Mouse (Mus musculus) adrenal gland, adult (tissue): ENCODE results near the gene Trim43a.
A peak's percentile ranks its signal among the peaks of the same experiment; 100 is the strongest.
"Not testable (repeated sequence)": the region's sequence is repeated elsewhere in the genome, so short reads cannot be mapped to it uniquely, and the experiment has no call there.

Experiments used
- DNase-seq, 2 experiments: peaks; one replicate each; pipeline ENCODE4 v3.0.0; 2022 to 2023; ENCODE audit warnings: low spot score in 1 of 2; ENCODE audit not compliant: inconsistent age in 2 of 2

The Trim43a gene

DNA sequence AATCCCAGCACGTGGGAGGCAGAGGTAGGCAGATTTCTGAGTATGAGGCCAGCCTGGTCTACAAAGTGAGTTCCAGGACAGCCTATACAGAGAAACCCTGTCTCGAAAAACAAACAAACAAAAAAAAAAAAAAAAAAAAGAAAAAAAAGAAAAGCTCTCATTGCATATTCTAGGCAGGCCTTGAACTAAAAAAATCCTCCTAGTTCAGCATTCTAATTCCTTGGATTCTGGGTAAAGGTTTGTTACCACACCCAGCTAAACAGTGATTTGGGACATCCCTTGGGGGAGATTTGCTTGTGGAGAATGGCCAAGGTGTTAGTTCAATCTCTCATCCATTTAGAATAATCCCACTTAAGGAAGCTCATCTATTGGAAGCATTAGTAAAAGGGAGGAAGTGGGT, at the start of gene Trim43a:
Gene Trim43a (plus strand): TSS at position 301 of the 400 bp plus-strand sequence.
- DNase-seq, result not testable (repeated sequence)

DNA sequence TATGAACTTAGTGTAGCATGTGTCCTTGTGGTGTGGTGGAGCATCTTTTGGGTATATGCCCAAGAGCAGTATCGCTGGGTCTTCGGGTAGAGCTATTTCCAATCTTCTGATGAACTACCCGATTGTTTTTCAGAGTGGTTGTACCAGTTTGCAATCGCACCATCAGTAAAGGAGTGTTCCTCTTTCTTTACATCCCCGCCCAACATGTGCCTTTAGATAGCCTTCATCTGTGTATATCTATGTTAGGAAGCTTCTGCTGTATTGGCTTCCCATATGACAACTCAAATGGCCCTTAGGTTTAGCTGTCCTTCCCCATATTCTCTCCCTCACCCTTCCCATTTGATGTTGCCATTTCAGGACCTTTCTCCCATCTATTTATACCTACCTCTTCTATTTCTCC, 46.6 kb upstream of the Trim43a start:
- DNase-seq, result no peak

DNA sequence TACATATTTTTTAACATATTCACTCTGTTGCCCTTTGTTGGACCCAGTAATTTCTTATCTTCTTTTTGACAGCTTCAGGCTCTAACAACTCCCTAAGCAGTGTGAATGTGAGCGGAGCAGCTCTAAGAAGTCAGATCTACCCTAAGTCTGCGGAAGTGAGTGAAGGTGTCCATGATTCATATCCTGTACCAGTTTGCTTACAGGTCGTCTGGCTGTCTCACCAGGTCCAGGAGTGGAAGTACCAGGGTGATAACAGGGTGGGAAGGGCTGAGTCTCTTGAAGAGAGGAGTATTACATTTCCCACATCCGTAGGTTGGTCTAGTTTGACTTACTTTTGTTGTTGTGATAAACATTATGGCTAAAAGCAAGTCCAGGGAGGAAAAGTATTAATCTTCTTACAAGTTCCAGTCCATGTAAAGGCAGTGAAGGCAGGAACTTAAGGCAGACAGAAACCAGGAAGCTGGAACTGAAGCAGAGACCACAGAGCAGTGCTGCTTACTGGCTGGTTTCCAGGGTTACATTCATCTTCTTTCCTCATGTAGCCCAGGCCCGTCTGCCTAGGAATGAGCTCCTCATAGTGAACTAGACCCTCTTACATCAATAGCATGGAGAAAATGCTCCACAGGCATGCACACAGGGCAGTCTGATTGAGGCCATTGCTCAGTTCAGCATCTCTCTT, 41.0 kb upstream of the Trim43a start:
- DNase-seq, result no peak

DNA sequence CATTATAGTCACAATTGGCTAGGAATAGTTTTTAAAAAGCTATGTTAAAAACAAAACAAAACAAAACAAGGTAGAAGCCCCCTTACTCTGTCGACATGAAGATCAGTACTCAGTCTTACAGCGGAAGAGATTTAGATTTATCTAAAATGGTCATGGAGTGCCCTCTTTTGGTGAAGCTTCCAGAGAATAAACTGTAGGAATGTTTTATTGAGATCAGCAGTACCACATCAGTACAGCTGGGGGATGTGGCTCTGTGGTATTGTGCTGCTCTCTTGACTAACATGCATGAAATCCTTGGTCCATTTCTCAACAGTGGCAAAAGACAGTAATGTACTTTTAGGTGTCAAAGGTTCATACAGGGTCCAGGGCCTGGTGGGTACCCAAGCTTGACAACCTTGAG, 37.9 kb upstream of the Trim43a start:
- DNase-seq, result peak in 1 of 2 experiments; percentile 83

DNA sequence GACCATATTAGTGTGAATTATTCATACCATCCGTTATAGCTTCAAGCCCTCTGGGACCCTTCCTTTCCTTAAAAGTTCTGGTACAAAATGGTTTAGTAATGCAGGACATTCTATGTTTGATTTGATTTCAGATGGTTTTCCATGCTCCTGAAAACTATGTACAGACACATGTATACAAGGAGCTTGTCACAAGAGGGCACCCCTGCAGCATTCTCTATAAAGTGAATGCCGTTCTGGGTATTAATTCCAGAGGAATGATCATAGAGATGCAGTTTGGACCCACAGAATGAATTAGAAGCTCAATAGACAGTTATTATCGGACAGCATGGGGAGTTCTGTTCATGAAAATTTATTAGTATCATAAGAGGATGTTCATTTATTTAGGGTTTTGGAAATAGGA, 35.2 kb upstream of the Trim43a start:
- DNase-seq, result no peak

DNA sequence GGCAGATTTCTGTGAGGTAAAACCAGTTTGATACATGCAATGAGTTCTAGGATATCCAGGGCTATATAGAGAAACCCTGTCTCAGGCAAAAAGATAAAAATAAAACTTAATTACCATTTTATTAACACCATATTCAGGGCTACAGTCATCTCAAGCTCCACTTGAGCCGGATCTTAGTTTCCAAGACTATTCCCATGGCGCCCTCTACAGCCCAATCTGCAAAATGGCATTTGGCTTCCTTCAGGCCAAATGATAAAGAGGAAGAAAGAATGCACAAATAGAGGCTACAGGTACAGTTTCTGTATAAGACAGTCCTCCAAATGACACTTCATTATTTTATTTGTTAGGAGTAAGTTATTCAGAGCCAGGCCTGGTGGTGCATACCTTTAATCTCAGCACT, 34.5 kb upstream of the Trim43a start:
- peak; percentile 39 to 84 for DNase-seq

DNA sequence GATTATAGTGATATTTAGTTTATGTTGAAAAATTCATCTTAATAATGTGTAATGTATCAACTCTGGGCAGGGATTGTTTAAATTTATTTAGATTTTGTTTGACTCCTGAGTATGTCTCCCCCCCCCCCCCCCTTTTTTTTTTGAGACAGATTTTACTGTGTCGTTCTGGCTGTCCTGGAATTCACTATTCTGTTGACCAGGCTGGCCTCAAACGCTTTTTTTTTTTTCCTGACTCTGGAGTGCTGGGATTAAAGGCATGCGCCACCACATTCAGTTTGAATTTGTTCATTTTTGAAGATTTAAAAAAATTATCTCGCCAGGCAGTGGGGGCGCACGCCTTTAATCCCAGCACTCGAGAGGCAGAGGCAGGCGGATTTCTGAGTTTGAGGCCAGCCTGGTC, 34.0 kb upstream of the Trim43a start:
- no peak for DNase-seq

DNA sequence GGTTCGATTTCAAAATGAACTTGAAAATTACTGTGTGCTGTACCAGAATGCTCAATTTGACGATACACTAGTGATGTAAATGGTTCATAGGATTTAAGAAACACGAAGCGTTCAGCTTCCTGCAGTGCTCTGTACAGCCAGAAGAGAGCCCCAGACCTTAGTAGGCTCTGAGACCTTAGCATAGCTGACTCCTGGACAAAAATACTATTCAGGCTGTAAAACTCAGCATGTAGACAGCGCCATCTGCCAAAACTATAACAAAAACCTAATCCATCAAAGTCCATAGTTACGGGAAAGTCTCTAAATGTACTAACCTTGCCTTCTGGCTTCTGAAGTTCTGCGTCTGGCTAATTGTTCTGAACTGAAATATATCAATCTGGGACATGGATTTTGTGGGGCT, 33.4 kb upstream of the Trim43a start:
- DNase-seq, result peak; percentile 33 to 77

DNA sequence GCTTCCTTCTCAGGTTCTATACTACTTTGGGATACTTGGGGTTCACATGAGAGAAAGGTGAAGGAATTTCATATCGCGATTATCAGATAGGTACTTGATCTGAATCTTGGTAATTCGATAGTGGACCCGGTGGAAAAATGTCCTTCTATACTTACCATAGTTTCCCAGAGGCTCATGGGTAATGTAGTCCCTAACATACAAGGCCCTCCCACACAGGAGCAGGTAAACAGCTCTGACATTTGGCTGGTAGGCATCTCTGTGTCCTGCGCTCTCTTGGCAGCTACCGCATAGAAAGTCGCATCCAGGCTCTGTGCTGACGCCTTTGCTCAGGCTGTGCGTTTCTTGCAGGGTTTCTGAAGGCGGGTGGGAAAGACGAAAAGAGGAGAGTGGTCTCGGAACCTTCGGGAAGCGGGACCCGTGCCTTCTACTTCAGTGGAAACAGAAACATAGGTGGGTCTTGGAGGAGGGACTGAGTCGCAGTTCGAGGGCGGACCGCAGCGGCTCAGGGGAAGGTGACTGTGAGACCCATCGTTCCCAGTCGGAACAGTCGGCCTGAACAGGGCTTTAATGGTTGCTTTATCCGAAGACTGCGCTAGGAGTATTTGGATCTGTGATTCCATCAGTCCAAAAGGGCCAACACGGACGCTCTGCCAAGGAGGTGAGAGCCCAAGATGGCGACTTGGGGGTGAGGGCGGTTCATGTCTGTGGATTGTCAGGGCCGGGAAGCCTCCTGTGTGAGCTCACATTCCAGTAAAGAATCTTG, 32.7 kb upstream of the Trim43a start, which contains the start of gene Zfp949:
Gene Zfp949 (plus strand): TSS at position 170 of the 763 bp plus-strand sequence.
- DNase-seq, result peak; percentile 73 to 94

DNA sequence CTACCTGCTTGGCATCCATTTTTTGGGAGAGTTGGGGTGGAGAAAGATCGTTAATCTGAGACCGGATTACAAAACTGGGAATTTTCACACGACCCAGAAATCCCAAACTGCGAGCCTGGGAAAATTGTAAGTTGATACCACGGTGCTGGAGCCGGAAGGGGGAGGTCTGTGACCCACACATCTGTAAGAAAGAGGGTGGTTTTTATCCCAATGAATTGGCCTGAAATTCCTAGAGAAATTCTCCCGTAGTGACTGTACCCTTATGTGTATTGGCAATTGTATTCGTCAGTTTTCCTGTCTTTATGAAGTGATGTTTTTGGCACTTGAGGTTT, 32.1 kb upstream of the Trim43a start:
- no peak for DNase-seq

DNA sequence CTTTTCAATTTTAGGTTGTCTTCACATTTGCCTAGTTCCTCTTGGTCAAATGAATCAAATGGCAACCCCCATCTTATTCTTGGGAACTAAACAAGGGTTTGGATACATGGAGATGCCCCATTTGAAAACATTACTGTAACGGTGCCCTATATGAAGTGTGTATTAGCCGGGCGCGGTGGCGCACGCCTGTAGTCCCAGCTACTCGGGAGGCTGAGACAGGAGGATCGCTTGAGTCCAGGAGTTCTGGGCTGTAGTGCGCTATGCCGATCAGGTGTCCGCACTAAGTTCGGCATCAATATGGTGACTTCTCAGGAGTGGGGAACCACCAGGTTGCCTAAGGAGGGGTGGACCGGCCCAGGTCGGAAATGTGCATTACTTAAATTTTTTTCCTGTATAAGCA, 27.6 kb upstream of the Trim43a start:
- no peak for DNase-seq

DNA sequence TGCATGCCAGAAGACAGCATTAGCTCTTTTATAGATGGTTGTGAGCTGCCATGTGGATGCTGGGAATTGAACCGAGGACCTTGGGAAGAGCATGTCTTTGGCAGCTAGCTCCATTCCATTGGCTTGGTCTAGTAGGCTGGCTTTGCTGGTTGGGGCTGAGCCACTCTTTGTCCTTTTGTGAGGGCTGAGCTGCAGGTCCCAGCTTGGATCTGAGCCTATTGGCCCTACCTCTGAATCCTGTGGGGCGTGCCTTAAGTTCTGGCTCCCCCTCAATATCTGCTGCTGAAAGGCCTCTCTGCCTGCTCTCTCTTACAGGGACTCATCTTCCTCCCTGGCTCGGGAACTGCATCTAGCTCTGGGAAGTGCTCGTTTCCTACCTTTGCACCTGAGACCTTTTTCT, 22.5 kb upstream of the Trim43a start:
- no peak for DNase-seq

DNA sequence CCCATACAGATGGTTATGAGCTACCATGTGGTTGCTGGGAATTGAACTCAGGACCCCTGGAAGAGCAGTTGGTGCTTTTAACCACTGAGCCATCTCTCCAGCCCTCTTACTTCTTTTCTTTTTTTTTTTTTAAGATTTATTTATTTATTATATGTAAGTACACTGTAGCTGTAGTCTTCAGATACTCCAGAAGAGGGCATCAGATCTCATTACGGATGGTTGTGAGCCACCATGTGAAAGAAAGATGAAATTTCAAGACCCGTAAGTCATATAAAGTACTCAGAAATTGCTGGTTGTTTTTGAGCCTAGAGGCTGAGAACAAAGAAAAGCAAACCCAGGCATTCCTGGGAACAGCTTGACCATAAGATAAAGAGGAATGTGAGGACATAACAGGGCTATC, 19.2 kb upstream of the Trim43a start:
- DNase-seq, result not testable (repeated sequence)

DNA sequence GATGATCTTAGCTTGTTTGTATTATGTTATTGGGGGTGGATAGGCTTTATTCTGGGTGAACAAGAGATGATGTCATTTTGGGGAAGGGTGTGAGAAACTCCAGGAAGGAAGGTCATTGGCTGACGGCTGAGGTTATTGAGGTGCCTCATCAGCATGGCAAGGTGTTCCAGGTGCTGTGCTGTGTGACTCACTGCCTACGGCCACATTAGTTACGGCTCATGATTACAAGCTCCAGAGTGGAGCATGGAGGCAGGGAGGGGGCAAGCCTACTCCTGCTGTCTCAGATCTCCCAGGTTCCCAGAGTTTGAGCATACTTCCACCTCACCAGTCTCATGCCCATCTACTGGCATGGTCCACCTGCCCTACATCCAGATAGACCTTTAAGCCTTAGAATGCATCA, 10.2 kb upstream of the Trim43a start:
- DNase-seq, result not testable (repeated sequence)

DNA sequence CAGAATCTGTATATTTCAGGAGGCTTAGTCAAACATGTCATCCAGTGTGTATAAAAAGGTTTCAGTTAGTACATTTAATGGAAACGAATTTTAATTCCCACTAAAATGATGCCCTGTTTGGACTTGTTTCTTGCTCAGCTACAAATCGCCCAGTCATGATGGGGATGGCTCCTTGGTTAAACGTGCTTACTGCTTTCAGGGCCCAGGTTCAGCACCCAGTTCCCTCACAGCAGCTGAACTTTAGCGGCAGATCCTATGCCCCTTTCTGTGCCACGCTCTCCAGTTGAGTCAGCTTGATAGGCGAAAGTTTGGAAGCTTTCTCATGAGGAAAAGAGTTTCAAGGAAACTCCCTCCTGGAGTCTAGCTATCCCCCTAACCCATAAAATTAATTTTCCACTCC, 13.0 kb downstream of the Trim43a start:
- DNase-seq, result not testable (repeated sequence)

DNA sequence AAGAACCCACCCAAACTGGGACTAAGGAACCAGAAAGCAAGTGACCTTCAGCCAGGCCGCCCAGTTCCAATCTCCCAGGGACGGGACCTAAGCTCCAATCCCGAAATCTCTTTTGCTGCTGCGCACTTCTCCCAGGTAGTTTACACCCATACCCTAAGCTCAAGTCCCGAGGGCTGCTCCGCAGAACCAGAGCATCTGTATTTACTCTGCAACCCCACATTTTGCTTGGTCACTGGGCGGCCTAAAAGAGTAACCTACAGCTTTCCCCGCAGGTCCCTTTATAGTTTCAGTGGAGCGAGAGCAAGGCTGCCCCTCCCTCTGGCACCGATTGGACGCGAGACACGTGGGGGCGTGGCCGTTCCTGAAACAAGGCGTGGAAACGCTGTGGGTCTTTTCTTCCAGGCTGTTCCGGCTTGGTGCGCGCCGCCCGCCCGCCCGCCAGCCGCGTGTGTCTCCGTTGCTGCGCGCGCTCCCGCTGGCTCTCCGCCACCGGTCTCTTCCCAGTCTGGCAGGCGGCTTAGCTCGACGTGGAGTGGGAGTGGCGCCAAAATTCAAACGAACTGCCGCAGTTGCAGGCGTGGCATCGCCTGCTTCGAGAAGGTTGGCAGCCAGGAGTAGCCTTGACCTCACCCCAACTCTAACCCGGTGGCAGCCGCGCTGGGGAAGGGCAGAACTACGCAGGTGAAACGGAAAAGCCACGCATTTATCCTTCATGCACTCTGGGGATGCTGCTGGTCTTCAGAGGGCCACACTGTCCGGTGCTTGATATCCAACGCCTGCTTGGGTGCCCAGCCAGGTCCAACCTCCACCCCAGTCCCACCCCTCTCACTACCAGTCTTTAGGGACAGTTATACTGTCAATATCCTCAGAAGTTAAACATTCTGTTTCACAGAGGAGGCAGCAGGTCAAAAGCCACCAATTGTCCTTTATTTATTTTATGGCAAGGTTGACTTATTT, 18.8 kb downstream of the Trim43a start:
- DNase-seq, result peak; percentile 99 to 100

DNA sequence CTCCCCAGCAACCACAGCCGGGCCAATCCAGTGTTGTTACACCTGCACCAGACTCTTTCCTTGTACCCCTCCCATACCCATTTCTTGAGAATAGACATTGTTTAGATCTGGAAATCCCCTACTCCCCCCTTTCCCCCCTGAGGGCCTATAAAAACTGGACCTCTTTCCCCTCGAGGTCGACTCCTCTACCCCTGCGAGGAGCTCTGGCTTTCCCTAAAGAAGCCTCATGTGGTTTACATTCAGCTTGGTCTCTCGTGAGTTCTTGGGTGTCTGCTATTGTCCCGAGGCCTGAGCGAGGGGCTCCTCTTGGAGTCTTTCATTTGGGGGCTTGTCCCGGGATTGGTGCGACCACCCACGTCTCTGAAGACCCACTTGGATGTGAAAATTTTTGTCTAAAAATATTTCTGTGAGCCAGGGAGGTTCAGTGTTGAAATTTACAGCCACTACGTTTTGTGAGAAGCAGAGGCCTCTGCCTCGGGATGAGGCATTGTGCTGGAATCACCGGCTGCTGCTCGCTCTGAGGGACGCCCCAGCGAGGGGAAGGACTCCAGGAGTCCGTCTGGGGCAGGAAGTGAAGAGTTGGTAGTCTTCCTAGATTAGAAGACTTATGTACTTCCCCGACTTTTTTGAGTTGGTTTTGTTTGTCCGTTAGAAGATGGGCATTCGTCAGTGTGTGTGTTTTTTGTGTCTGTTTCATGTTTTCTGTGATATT, 45.3 kb downstream of the Trim43a start:
- DNase-seq, result not testable (repeated sequence)

DNA sequence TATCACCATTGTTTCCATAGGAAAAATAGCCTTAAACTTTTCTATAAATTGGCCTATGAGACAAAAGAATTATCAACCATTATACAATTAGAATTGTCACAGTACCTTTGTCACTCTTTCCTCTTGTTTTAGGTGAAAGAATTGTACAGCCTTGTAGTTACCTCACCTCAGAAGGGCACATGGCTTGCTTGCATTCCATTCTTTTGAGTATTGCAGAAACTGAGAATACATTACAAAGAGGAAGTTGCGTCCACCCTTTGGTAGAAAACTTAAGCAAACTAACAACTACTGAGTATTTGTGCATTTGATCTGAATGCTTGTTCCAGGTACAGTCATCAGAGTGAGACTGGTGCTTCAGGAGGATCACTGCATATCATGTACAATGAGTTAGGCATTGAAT, 57.4 kb downstream of the Trim43a start:
- peak in 1 of 2 experiments; percentile 12 for DNase-seq
